Mouse (Mus musculus) c-Kit-positive CD71-positive TER-119-positive erythroid progenitor cells, embryonic 14.5 days (primary cell): Measurements from ENCODE around the gene Gm20388.

Experiments used
- DNase-seq: peaks from one replicate; pipeline ENCODE4 v3.0.0-alpha.2; 2013; ENCODE audit warnings: low spot score

Gm20388 gene

DNA sequence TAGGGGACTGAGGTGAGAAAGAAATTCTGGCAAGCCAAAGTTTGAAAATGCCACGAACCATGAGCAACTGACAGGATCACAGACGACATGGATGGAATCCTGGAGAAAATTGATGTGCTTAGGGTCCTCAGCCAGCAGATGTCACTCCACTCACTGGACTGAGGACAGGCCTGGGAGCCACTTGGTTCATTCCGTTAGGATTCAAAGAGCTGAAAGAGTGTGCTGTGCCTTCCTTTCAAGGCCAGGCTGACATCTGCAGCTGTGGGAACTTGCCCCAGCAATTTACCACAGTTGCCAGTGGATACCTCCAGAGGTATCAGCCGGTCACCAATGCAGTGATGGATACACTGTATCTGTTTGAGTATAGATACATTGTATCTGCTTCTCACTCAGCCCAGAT, 3854.0 kb downstream of the Gm20388 start:
- no peak for DNase-seq

- DNase-seq, result no peak
Measured at GRCm38 (mm10) chr8:123766516-123766915, 3855.9 kb downstream of the Gm20388 start.

- no peak for DNase-seq
Measured at GRCm38 (mm10) chr8:123767874-123768273, 3857.2 kb downstream of the Gm20388 start.

- DNase-seq, result peak; percentile 34
Measured at GRCm38 (mm10) chr8:123768492-123769356, 3858.1 kb downstream of the Gm20388 start.

DNA sequence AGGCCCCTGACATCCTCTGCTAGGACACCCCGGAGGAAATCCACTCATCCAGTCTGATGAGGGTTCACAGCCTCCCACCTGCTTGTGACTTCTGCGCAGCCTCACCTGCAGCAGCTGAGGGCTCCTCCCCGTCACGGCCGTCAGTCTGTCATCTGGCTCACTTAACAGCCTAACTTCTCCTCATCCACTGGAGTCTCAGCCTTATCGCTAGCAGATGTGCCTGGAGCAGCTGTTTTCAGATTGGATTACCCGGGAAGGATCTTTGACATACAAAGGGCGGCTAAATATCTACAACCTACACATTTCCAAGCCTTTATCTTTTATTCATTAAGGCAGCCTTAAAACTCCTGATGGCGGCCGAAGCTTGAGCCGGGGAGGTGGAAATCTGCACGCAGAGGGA, 3862.8 kb downstream of the Gm20388 start:
- no peak for DNase-seq

- no peak for DNase-seq
Measured at GRCm38 (mm10) chr8:123774491-123774890, 3863.8 kb downstream of the Gm20388 start.

- no peak for DNase-seq
Measured at GRCm38 (mm10) chr8:123777319-123777718, 3866.7 kb downstream of the Gm20388 start.

DNA sequence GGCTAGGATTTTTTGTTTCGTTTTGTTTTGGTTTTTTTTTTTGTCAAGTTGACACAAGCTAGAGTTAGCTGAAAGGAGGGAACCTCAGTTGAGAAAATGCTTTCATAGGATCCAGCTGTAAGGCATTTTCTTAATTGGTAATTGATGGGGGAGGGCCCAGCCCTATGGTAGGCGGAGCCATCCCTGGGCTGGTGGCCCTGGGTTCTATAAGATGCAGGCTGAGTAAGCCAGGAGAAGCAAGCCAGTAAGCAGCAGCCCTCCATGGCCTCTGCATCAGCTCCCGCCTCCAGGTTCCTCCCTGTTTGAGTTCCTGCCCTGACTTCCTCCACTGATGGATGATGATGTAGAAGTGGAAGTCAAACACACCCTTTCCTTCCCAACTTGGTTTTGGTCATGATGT, 3869.8 kb downstream of the Gm20388 start:
- DNase-seq, result no peak

- no peak for DNase-seq
Measured at GRCm38 (mm10) chr8:123781256-123781655, 3870.6 kb downstream of the Gm20388 start.

GRCm38 (mm10) chr8:123783525-123784249, 3873.0 kb downstream of the Gm20388 start:
- DNase-seq, result no peak

GRCm38 (mm10) chr8:123786166-123786565, 3875.5 kb downstream of the Gm20388 start:
- DNase-seq, result no peak

DNA sequence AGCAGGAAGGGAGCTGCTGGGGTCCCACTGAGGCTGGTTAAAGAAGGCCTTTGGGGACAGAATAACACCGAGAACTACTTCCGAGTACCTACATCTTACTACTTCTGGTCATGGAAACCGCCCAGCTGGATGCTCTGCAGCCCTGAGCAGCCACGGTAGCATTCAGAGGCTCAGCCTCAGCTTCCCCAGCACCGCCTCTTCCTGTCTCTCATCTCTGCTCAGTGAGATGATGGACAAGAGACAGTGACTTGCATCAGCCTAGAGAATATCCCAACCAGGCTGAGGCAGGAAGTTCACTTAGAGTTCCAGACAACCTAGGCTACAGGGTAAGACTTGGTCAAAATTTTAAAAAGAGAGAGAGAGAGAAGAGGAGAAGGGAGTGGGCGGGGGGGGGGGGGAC, 3876.0 kb downstream of the Gm20388 start:
- no peak for DNase-seq

- DNase-seq, result no peak
Measured at GRCm38 (mm10) chr8:123787254-123787897, 3876.7 kb downstream of the Gm20388 start.

DNA sequence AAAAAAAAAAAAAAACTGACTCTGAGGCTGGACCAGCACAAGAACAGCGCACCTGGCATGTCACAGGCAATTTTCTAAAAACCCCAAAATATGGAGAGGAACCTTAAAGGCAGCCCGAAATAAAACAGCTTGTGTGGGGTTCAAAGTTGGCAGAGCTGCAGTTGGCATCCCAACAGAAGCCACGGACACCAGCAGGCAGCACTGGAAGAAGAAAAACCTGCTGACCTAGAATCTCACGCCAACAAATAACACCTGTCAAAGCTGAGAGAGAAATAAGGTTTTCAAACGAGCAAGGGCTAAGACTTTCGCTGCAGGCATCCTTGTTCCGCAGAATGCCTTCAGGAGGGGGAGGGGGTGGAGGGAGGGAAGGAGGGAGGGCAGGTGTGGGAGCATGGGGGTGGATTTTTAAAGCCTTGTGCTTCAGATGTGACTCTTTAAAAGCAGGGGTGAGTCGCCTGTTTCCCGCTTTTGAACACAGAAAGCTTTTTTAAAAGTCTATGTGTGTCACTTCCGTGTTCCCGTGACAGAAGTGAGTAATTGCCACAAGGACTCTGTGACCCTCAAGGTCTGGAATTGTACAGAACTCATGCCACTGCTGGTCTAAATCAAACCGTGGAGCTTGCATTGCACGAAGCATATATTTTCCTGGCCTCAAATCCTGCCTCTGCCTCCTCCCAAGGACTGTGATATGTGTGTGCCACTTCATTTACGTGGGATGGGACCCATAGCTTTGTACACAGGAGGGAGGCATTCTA, 3878.0 kb downstream of the Gm20388 start:
- DNase-seq, result no peak

- no peak for DNase-seq
Measured at GRCm38 (mm10) chr8:123789461-123789860, 3878.8 kb downstream of the Gm20388 start.

DNA sequence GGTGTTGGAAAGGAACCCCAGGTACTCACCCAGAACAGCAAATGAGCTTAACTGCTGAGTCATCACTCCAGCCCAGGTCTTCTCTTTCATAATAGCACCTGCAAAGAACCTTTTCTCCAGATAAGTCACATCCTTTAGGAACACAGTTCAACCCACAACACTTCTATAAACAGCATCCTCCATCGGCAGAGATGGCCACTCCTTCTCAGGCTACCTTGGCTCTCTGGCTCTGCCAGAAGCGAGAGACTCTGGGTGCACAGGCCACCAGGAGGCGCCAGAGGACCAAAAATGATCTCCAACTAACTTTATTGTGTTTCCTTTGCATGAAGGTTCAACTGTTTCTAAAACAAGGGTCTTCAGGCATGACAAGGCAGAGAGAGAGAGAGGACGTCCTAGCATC, 3879.3 kb downstream of the Gm20388 start:
- DNase-seq, result peak; percentile 77

- DNase-seq, result no peak
Measured at GRCm38 (mm10) chr8:123791101-123791844, 3880.6 kb downstream of the Gm20388 start.

DNA sequence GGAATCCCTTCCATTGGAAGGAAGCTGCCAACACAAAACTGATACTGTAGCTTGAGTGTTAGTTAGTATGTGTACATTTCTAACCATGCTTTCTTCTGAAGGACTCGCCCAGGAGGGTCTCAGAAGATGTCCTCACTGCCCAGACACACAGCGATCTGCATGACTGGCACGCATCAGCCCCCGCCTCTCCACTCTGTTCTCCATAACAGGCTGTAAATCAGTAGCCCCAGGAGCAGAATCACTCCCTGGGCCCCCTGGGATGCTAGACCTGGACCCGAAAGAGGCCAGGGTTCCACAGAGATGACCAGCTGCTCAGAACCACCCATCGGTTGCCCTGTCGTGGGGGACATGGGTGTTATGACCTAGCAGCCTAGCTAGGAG, 3881.2 kb downstream of the Gm20388 start:
- no peak for DNase-seq

- DNase-seq, result no peak
Measured at GRCm38 (mm10) chr8:123793900-123794299, 3883.3 kb downstream of the Gm20388 start.

DNA sequence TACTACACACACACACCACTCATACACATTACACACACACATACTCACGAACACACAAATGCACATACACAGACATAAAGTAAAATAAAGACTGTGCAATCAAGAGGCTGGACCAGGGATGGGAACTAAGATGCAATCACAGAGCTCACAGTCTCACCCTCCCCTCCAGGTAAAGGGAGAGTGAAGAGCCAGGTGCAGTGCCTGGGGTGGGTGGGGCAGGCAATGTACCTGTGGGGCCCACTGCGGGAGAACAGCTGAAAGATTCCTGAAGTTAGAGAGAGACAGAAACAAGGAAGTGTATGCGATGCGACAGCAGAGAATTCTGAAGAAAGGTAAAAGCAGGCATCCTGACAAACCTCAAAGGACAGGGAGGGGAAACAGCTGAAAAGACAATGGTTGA, 3884.1 kb downstream of the Gm20388 start:
- no peak for DNase-seq

DNA sequence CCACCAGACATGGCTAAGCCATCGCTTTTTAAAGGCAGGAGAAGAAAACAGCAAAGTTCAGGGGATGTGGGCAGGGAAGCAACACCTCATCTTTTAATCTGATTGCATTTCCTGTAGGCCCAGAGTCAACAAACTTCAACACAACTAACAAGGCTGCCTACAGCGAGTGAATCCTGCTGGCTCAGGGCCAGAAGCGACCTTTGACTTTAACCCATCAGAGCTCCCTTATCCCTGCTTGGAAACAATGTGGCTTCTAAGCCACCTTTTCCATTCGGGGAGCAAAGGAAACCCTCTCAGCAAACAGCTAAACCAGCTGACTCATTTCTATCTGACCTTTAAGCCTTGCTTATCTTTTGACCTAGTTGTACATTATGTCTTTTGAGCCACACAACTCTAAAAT, 3886.1 kb downstream of the Gm20388 start:
- DNase-seq, result no peak
